Mouse (Mus musculus) megakaryocyte, embryonic 14.5 days (primary cell): ENCODE results near the gene Gli2.

Experiments
- FLI1 ChIP-seq: IDR thresholded peaks from 2 replicates; pipeline ENCODE4 v1.6.1; 2012; ENCODE audit warnings: low read length, inconsistent platforms, mixed read lengths
- GATA1 ChIP-seq: IDR thresholded peaks from 3 replicates; pipeline ENCODE4 v1.6.1; 2012; ENCODE audit warnings: mixed read lengths, low read length, inconsistent platforms, borderline replicate concordance

DNA sequence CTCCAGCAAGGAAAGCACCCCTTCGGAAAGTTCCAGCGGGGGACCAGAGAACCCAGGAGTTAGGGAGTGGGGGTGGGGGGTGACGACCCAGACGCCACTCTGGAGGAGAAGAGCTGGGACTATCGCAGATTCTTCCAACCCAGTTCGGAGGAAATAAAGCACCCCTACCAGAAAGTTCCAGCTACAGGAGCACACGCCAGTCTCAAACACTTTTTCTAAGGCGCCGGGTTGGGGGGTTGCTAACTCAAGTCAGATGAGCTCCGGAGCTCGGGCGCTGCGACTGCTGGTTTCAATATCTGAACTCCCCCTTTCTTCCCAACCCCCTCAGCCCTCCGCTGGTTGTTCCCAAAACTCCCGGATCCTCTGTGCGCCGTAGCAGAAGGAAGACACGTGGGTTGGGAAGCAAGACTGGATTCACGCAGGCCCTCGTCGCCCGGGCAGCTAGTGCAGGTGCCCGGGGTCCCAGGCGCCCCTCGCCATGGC is 494 bp upstream of the Gli2 start:
- TF ChIP-seq FLI1 (no peak), GATA1 (no peak)
